Mouse (Mus musculus) adrenal gland, adult 10 weeks (tissue): ENCODE measurements around the gene 1700001O22Rik. TPM values are rescaled to one million over a fixed set of nuclear protein-coding genes. Genes with fewer than 3 reads are reported as not detected.

ENCODE experiments used
- polyA plus RNA-seq: library from polyadenylated mRNA; stranded (reverse); fragments of 350-450 nt; fragmentation: Illumina TruSeq; extraction: RNeasy Lipid Tissue Mini Kit (QIAGEN cat#74804); gene quantifications from one replicate; pipeline ENCODE4 v1.2.3, GENCODE M21; 2014; ENCODE audit warnings: low read depth, low replicate concordance

The 1700001O22Rik gene
- not detected for polyA plus RNA-seq

GRCm38 (mm10) chr2:30803604-30804003 lies at the start of gene 1700001O22Rik:
Gene 1700001O22Rik, minus strand, starts transcription at chr2:30803661.

DNA sequence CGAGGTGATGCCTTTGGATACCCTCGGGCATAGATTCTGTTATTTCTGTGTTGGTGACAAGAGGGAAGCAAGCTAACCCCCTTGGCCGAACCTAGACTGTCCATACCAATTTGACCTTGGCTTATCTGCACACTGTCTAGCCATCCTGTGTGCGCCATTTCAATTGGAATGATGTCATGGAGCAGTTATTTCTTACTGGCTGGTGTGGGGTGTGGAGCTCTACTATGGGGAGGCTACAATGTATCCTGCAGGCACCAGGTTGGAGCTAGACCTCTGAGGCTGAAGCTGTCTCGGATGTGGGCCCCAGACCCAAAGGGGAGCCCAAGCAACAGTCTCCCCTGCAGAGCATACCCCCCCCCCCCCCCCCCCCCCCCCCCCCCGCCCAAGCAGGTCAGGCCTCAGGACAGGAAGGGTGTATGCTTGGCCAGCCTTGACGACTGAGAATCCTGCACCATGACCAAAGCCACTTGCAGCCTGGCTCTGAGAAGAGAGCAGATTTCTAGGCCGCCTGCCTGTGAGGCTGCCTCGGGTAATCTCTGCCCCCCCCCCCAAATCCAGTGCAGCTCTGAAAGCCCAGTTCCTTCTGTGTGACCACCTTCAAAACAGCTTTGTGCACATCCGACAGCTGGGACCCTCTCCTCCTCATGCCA lies 31.0 kb upstream of the 1700001O22Rik start, which contains the start of gene Prrx2:
TSS of gene Prrx2 (plus strand) at position 600 of the 650 bp plus-strand sequence.

DNA sequence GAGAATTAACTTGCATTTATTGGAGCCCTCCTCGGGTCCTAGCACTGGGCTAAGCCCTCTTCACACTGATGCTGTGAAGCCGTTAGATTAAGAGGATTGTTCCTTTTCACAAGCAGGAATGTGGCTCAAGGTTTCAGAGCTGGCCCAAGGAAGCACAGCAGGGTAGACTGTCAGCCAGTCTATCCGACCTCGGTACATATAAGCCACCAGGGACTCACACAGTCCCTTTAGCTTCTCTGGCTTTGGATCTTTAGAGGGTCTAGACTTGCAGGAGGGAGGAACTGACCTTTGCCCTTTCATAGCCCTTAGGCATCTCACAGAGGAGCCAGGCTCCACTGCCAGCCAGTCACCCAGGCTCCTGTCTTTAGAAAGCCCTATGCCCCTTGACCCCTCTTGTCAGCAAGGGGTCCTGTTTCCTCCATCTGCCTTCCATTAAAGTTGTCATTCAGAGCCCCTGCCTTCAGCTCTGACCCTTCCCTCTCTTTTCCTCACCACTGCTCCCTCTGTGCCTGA lies 26.9 kb upstream of the 1700001O22Rik start, which contains the start of gene Asb6:
TSS of gene Asb6 (minus strand) at position 51 of the 513 bp plus-strand sequence.

GRCm38 (mm10) chr2:30807648-30808295 lies 4.3 kb upstream of the 1700001O22Rik start, which contains the start of gene Ntmt1:
Gene Ntmt1, plus strand, starts transcription at chr2:30807826.

Other genes with a start within 250 kb of the 1700001O22Rik start
- 0.82 TPM for gene Cstad, start 208.6 kb downstream of the 1700001O22Rik start, polyA plus RNA-seq
- gene Ntmt1, start 4.2 kb upstream of the 1700001O22Rik start, polyA plus RNA-seq, result not detected
- gene Asb6, start 26.7 kb upstream of the 1700001O22Rik start, polyA plus RNA-seq, result 0.29 TPM
- gene Prrx2, start 31.3 kb upstream of the 1700001O22Rik start, polyA plus RNA-seq, result not detected
- gene Ptges, start 126.2 kb upstream of the 1700001O22Rik start, polyA plus RNA-seq, result 6.1 TPM
- gene Tor1b, start 149.3 kb upstream of the 1700001O22Rik start, polyA plus RNA-seq, result 32.7 TPM
- gene Tor1a, start 164.3 kb upstream of the 1700001O22Rik start, polyA plus RNA-seq, result 5.8 TPM
- gene BC005624, start 178.5 kb upstream of the 1700001O22Rik start, polyA plus RNA-seq, result 19.6 TPM
- 0.76 TPM for gene Usp20, start 178.6 kb upstream of the 1700001O22Rik start, polyA plus RNA-seq